Mouse (Mus musculus): ENCODE measurements around the gene Fubp3.

DNA sequence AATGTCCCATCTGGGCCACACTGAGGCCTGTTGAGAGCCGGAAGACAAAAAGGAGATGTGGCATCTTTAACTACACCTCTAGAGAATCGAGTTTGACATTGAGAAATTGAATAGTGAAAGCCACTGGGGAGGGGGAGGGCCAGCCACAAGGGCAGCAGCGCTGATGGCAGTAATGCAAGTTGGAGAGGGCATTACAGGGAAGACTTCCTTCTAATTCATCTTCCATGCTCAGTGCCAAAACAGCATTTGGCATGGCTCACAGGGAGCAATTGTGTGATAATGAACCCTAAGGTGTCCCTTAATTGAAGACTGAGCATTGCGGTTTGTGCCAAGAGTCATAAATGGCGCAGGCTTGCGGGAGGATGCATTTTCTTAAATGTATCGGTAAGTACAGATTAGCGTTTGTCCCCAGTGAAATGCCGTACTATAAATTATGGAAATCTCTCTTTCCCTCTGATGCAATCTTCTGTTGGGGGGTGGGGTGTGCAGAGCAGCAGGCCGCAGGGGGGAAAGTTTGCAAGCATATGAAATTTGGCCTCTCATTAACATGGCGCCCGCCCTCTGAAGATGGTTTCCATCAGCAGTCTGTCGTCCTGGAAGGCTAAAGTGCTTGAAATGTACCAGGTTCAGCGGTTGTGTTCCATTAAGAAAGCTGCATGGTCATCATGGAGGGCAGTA lies 46.2 kb downstream of the Fubp3 start:
- TF ChIP-seq CTCF (IDR thresholded peaks at IDR 0.05) (no peak), EP300 (IDR thresholded peaks at IDR 0.05) (no peak)
